Mouse (Mus musculus) kidney, adult 2 months (tissue): ENCODE results near the gene Prtg.

Source experiments
- CTCF ChIP-seq: fragments of 200-500 bp; conservative IDR thresholded peaks from 2 replicates; pipeline ENCODE4 v1.5.1; 2011; ENCODE audit warnings: low read depth, mild to moderate bottlenecking, control low read depth, low read length, moderate library complexity, mixed read lengths; ENCODE audit not compliant: insufficient read depth, insufficient read length
- POLR2A ChIP-seq: fragments of 200-500 bp; IDR thresholded peaks from one replicate; pipeline ENCODE4 v1.6.1; 2011; ENCODE audit warnings: low read depth, low read length, control low read depth

- TF ChIP-seq CTCF (no peak), POLR2A (no peak)
These were observed at the start of gene Prtg for GRCm38 (mm10) chr9:72806731-72807419.
